Mouse (Mus musculus): Measurements from ENCODE around the gene Gm853.
"Not testable (repeated sequence)": the region's sequence is repeated elsewhere in the genome, so short reads cannot be mapped to it uniquely, and the experiment has no call there.

The Gm853 gene

GRCm38 (mm10) chr4:130222179-130222578, at the start of gene Gm853:
Gm853 (minus strand) TSS chr4:130222401.
- no peak for DNase-seq

- DNase-seq = no peak
Measured at GRCm38 (mm10) chr4:130270611-130271347, 48.6 kb upstream of the Gm853 start.

- DNase-seq = no peak
Measured at GRCm38 (mm10) chr4:130270089-130270488, 47.9 kb upstream of the Gm853 start.

- DNase-seq = no peak
Measured at GRCm38 (mm10) chr4:130268736-130269135, 46.5 kb upstream of the Gm853 start.

GRCm38 (mm10) chr4:130267069-130267468, 44.9 kb upstream of the Gm853 start:
- DNase-seq = no peak

- no peak for DNase-seq
Measured at GRCm38 (mm10) chr4:130266601-130267000, 44.4 kb upstream of the Gm853 start.

GRCm38 (mm10) chr4:130264698-130265349, 42.6 kb upstream of the Gm853 start:
- peak; percentile 79 for DNase-seq

- DNase-seq = no peak
Measured at GRCm38 (mm10) chr4:130264131-130264530, 41.9 kb upstream of the Gm853 start.

GRCm38 (mm10) chr4:130260406-130260805, 38.2 kb upstream of the Gm853 start:
- DNase-seq = no peak

GRCm38 (mm10) chr4:130252441-130253157, 30.4 kb upstream of the Gm853 start:
- DNase-seq = peak; percentile 36

GRCm38 (mm10) chr4:130251763-130252162, 29.6 kb upstream of the Gm853 start:
- no peak for DNase-seq

GRCm38 (mm10) chr4:130251172-130251705, 29.0 kb upstream of the Gm853 start:
- no peak for DNase-seq

GRCm38 (mm10) chr4:130248636-130249035, 26.4 kb upstream of the Gm853 start:
- DNase-seq = no peak

- DNase-seq = peak; percentile 76
Measured at GRCm38 (mm10) chr4:130246132-130246531, 23.9 kb upstream of the Gm853 start.

- DNase-seq = no peak
Measured at GRCm38 (mm10) chr4:130244749-130245148, 22.5 kb upstream of the Gm853 start.

GRCm38 (mm10) chr4:130243621-130244020, 21.4 kb upstream of the Gm853 start:
- not testable (repeated sequence) for DNase-seq

- DNase-seq = no peak
Measured at GRCm38 (mm10) chr4:130242956-130243355, 20.8 kb upstream of the Gm853 start.

GRCm38 (mm10) chr4:130240695-130241094, 18.5 kb upstream of the Gm853 start:
- DNase-seq = peak; percentile 14

- DNase-seq = no peak
Measured at GRCm38 (mm10) chr4:130237607-130238006, 15.4 kb upstream of the Gm853 start.

- DNase-seq = no peak
Measured at GRCm38 (mm10) chr4:130236361-130236760, 14.2 kb upstream of the Gm853 start.

GRCm38 (mm10) chr4:130224071-130224470, 1.9 kb upstream of the Gm853 start:
- no peak for DNase-seq

- DNase-seq = no peak
Measured at GRCm38 (mm10) chr4:130220176-130220575, 2.0 kb downstream of the Gm853 start.

GRCm38 (mm10) chr4:130215392-130215791, 6.8 kb downstream of the Gm853 start:
- no peak for DNase-seq

GRCm38 (mm10) chr4:130213857-130214256, 8.3 kb downstream of the Gm853 start:
- DNase-seq = no peak

All from thymus, postnatal 4 days (tissue).